Comparison of ENCODE assay signal across 16 mouse cellular contexts in the genomic region with DNA sequence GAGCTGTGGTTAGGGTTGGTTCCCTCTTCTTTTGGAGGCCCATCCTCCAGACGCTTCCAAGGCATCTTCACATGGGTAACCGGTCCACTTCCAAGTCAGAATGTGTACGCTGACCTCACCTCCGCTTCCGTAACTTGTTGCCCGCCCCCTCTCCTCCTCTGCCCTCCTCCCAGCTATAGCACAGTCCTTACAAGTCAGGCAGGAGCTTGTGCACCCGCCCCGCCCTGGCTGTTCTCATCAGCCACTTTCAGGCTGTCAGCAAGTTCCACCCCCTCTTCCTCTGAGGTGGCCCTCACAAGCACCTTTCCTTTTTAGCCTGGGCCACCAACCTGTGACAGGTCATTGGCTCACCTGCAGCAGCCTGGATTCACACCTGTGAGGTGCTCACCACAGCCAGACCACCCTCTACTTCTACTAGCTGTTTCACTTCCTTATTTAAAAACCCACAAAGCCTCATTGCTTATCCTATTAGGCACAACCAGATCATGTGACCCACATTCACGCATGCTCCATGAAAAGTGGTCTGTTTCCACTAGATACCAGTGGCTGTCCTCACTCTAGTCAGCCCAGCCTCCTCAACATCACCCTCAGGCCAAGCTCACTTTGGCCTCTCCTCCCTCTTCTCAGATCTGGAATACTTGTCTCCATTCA. TPM values are rescaled to one million over a fixed set of nuclear protein-coding genes. Genes with fewer than 3 reads are reported as not detected.
DNase-seq lines count a peak whose midpoint lies in the region; ATAC-seq and TF ChIP-seq lines count a peak whose summit lies in the region.
"Had no signal": no experiment of that assay in that cellular context is flagged by ENCODE, and none has a peak within 500 bp of the region (broad histone marks: within the 10 kb centered on the region; RNA-seq: fewer than 3 reads in every experiment).

No protein-coding gene starts in this region.

- ATAC-seq in liver, embryonic 14.5 days (ENCODE audit: insufficient read depth): peak; percentile 80
- peak; percentile 36; the same call in 1 of the 2 replicates for ATAC-seq in monocyte, adult 5-6 weeks (replicated peaks; ENCODE audit: insufficient number of reproducible peaks, low FRiP score, low TSS enrichment, poor library complexity, severe bottlenecking)
- no peak for ATAC-seq in midbrain, embryonic 15.5 days (replicated peaks)
- ATAC-seq: midbrain, embryonic 16.5 days had no signal

- no peak for TF ChIP-seq EP300 in liver, embryonic 14.5 days (IDR thresholded peaks at IDR 0.05; ENCODE audit: low read depth)

- peak overlapping the region; percentile 37 for H3K4me2 ChIP-seq in liver, embryonic 14.5 days (ENCODE audit: low read depth)
- H3K4me2 ChIP-seq in midbrain, embryonic 15.5 days: no peak overlapping the region
- H3K4me2 ChIP-seq: forebrain, embryonic 12.5 days; limb, embryonic 15.5 days; neural tube, embryonic 15.5 days had no signal

- H3K36me3 ChIP-seq in liver, embryonic 14.5 days (replicated peaks; ENCODE audit: control insufficient read depth, insufficient read depth, low read depth): peaks cover 16% of the 10 kb centered on the region
- peaks cover 8% of the 10 kb centered on the region for H3K36me3 ChIP-seq in midbrain, embryonic 15.5 days (replicated peaks)

- peaks cover 13 to 35% of the 10 kb centered on the region in 2 experiments for H3K4me1 ChIP-seq in liver, embryonic 14.5 days (replicated peaks; ENCODE audit: control insufficient read depth in 2 of 2, insufficient read depth in 2 of 2, low read length in 1 of 2)
- peaks cover 22% of the 10 kb centered on the region for H3K4me1 ChIP-seq in midbrain, embryonic 15.5 days

- no peak for TF ChIP-seq CTCF in liver, embryonic 14.5 days (IDR thresholded peaks at IDR 0.05; ENCODE audit: low read depth)

- WGBS in liver, embryonic 14.5 days (ENCODE audit: insufficient replicate concordance): 48% methylated on average over 9 of the region's 9 CpGs
- 95% methylated on average over 9 of the region's 9 CpGs for WGBS in midbrain, embryonic 15.5 days

- no peak overlapping the region for H3K4me3 ChIP-seq in liver, embryonic 14.5 days (ENCODE audit: insufficient read depth in 1 of 2, low read depth in 2 of 2, low read length in 2 of 2)
- H3K4me3 ChIP-seq in midbrain, embryonic 15.5 days: no peak overlapping the region
- H3K4me3 ChIP-seq: forebrain, embryonic 12.5 days; limb, embryonic 15.5 days; neural tube, embryonic 15.5 days had no signal

- no peaks in the 10 kb centered on the region for H3K27me3 ChIP-seq in liver, embryonic 14.5 days (ENCODE audit: control insufficient read depth, insufficient read depth, low read length)
- no peaks in the 10 kb centered on the region for H3K27me3 ChIP-seq in midbrain, embryonic 15.5 days (replicated peaks)
- H3K27me3 ChIP-seq: forebrain, embryonic 12.5 days; limb, embryonic 15.5 days; neural tube, embryonic 15.5 days had no signal

- peak; percentile 57 to 70 for DNase-seq in lung, adult 18-20 months
- no peak for DNase-seq in lung, postnatal 14 days
- peak; percentile 24 for DNase-seq in c-Kit-negative CD71-positive TER-119-positive erythroid progenitor cells, embryonic 14.5 days (ENCODE audit: low read depth, low spot score)
- DNase-seq in liver, embryonic 14.5 days (ENCODE audit: low read depth in 3 of 3, low spot score in 3 of 3): peak in 1 of 3 experiments; percentile 30
- no peak for DNase-seq in T-cell, adult 2 months (ENCODE audit: low spot score)
- DNase-seq in left cerebral cortex, postnatal 10 days (ENCODE audit: extremely low spot score in 1 of 2, low spot score in 2 of 2): no peak
- DNase-seq: cerebellum, adult 9-10 months; gastrocnemius, postnatal 25 days; kidney, postnatal 10 days; right cerebral cortex, postnatal 25 days had no signal

- H3K9ac ChIP-seq in liver, embryonic 14.5 days (replicated peaks): peak overlapping the region; percentile 18; the same call in 1 of the 2 replicates
- no peak overlapping the region for H3K9ac ChIP-seq in midbrain, embryonic 15.5 days
- H3K9ac ChIP-seq: forebrain, embryonic 12.5 days; limb, embryonic 15.5 days; neural tube, embryonic 15.5 days had no signal

- no peak overlapping the region; the same call in 1 of the 2 replicates for H3K27ac ChIP-seq in liver, embryonic 14.5 days
- no peak overlapping the region for H3K27ac ChIP-seq in midbrain, embryonic 15.5 days
- H3K27ac ChIP-seq: forebrain, embryonic 12.5 days; limb, embryonic 15.5 days; neural tube, embryonic 15.5 days had no signal

- intact Hi-C loops in left cerebral cortex, postnatal 10 days (cut with DNase I): no loop called here

- H3K9me3 ChIP-seq in liver, embryonic 14.5 days (ENCODE audit: control insufficient read depth, low read length): no peaks in the 10 kb centered on the region
- no peaks in the 10 kb centered on the region for H3K9me3 ChIP-seq in midbrain, embryonic 15.5 days
- H3K9me3 ChIP-seq: forebrain, embryonic 12.5 days; limb, embryonic 15.5 days; neural tube, embryonic 15.5 days had no signal

RNA-seq across cellular contexts. Expression of gene Clk3, which starts 34.8 kb away (rescaled TPM):
- polyA plus RNA-seq in liver, embryonic 14.5 days (2012; rRNA removed): 110 and 136 TPM in 2 replicates
- 88.0 and 95.0 TPM in 2 replicates for polyA plus RNA-seq in liver, embryonic 14.5 days (2014; fragmentation: Nextera tagmentation; extraction: Ambion mirVana)
- 97.1 to 158 TPM (median 125 TPM) in 3 replicates for total RNA-seq in monocyte, adult 5-6 weeks (2017)
- 75.4 and 86.2 TPM in 2 replicates for polyA plus RNA-seq in midbrain, embryonic 15.5 days (2015; fragmentation: Nextera tagmentation; extraction: Ambion mirVana)
- 10 to 100 TPM; 69.6 to 88.0 TPM for total RNA-seq in left cerebral cortex, postnatal 10 days (2021)

RNA-seq across cellular contexts. Expression of gene Arid3b, which starts 36.1 kb away (rescaled TPM):
- polyA plus RNA-seq in liver, embryonic 14.5 days (2012; rRNA removed): 7.8 and 9.3 TPM in 2 replicates
- 8.5 and 9.3 TPM in 2 replicates for polyA plus RNA-seq in liver, embryonic 14.5 days (2014; fragmentation: Nextera tagmentation; extraction: Ambion mirVana)
- total RNA-seq in monocyte, adult 5-6 weeks (2017): 9.1 to 26.5 TPM (median 10.0 TPM) in 3 replicates
- 9.2 and 10.5 TPM in 2 replicates for polyA plus RNA-seq in midbrain, embryonic 15.5 days (2015; fragmentation: Nextera tagmentation; extraction: Ambion mirVana)
- 1 to 10 TPM; 7.7 to 9.3 TPM for total RNA-seq in left cerebral cortex, postnatal 10 days (2021)

Comparison
In these comparisons a context has a peak if more than half of its experiments do, and no peak if none do; other contexts are left out.
1. DNase-seq: peak in lung, adult 18-20 months (2 of 2) and c-Kit-negative CD71-positive TER-119-positive erythroid progenitor cells, embryonic 14.5 days (single experiment); none in lung, postnatal 14 days (single experiment), T-cell, adult 2 months (single experiment) and left cerebral cortex, postnatal 10 days (0 of 2).